Mouse (Mus musculus): Measurements from ENCODE around the gene Fgfr2.

DNA sequence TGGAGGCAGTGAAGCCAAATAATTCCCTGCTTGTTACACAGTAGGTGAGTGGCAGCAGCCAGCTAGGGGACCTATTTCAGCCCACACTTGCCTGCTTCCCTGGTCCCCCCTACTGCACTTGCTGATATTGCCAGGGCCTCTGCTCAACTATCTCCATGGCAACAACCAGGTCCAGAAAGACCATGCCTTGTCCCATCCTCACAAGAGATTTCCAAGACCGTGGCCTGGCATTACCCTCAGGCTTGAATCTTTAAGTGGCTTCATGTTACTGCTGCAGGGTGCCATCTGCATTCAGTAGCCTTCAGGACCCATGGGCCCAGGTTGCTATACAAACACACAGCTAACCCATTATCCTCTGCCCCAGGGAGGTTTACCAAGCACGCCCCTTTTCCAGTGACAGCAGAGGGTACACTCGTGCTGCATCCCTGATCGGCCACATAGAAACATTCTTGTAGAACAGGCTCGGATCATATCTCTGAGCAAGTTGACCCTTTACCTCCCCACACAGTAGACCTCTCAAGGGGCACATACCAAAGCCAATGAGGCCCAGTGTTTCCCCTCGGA is 128.4 kb downstream of the Fgfr2 start:
- no peak for TF ChIP-seq CTCF (IDR thresholded peaks at IDR 0.05; ENCODE audit: borderline replicate concordance, extremely low read depth, insufficient read depth, insufficient read length)
- TF ChIP-seq POLR2A (IDR thresholded peaks at IDR 0.05; ENCODE audit: borderline replicate concordance, extremely low read depth, insufficient read depth, insufficient read length, poor library complexity, severe bottlenecking), result no peak

All from brain, embryonic 14.5 days (tissue).